Comparison of ENCODE assay signal across 9 mouse cellular contexts in the genomic region with DNA sequence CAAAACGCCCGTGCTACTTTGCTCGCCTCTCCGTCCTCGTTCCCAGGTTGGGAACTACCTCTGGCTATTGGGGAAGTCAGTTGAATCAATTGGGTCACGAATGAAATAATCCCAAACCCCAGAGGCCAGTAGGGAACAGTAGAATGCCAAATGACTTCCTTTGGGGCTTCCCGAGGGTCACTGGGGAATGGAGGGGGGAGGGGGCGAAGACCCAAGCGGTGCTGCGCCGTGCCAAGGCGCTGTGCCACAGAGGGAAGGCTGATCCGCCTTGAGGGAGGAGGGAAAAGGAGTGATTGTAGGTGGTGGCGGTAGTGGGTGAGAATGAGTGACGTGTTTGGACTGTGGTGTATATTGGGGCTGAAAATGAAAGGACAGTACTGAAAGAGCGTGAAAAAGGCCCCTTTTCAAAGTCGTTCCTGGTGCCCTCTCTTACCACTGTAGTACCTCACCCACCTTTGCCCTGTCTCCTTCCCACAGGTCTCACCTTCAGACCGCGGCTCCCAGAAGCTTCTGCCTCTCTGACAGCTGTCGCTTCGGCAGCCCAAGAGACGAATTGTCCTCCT. TPM values are rescaled to one million over a fixed set of nuclear protein-coding genes. Genes with fewer than 3 reads are reported as not detected.
A peak's percentile ranks its signal among the peaks of the same experiment; 100 is the strongest.
DNase-seq lines count a peak whose midpoint lies in the region; ATAC-seq and TF ChIP-seq lines count a peak whose summit lies in the region.
"Had no signal": no experiment of that assay in that cellular context is flagged by ENCODE, and none has a peak within 500 bp of the region (broad histone marks: within the 10 kb centered on the region; RNA-seq: fewer than 3 reads in every experiment).

No protein-coding gene starts in this region.

- under 1% methylated on average over 22 of the region's 22 CpGs for WGBS in forebrain, embryonic 11.5 days
- WGBS in forebrain, embryonic 12.5 days, result 1% methylated on average over 22 of the region's 22 CpGs
- 4% methylated on average over 22 of the region's 22 CpGs for WGBS in hindbrain, embryonic 15.5 days
- WGBS in liver, embryonic 11.5 days, result 1% methylated on average over 22 of the region's 22 CpGs

- no peak overlapping the region for H3K4me3 ChIP-seq in forebrain, embryonic 11.5 days (ENCODE audit: low read depth, low read length)
- no peak overlapping the region for H3K4me3 ChIP-seq in forebrain, embryonic 12.5 days (replicated peaks)
- H3K4me3 ChIP-seq in E14TG2a.4 (replicated peaks; ENCODE audit: low read length), result peak overlapping the region; percentile 35; the same call in 1 of the 2 replicates
- peak overlapping the region; percentile 26 for H3K4me3 ChIP-seq in hindbrain, embryonic 15.5 days
- H3K4me3 ChIP-seq in liver, embryonic 11.5 days (ENCODE audit: low read depth, low read length), result peak overlapping the region; percentile 29
- H3K4me3 ChIP-seq: erythroblast, embryonic 14.5 days had no signal

- H3K4me2 ChIP-seq in forebrain, embryonic 11.5 days (ENCODE audit: low read depth, low read length, severe bottlenecking), result no peak overlapping the region
- H3K4me2 ChIP-seq in forebrain, embryonic 12.5 days, result no peak overlapping the region
- peak overlapping the region; percentile 40 for H3K4me2 ChIP-seq in hindbrain, embryonic 15.5 days
- H3K4me2 ChIP-seq in liver, embryonic 11.5 days, result peak overlapping the region; percentile 48

- no peak for TF ChIP-seq CTCF in E14TG2a.4 (conservative IDR thresholded peaks at IDR 0.05; ENCODE audit: low read length)

- H3K27ac ChIP-seq in forebrain, embryonic 11.5 days (ENCODE audit: low read depth, low read length), result no peak overlapping the region
- no peak overlapping the region for H3K27ac ChIP-seq in forebrain, embryonic 12.5 days
- peak overlapping the region; percentile 46; the same call in 1 of the 2 replicates for H3K27ac ChIP-seq in hindbrain, embryonic 15.5 days (replicated peaks)
- no peak overlapping the region for H3K27ac ChIP-seq in liver, embryonic 11.5 days (ENCODE audit: low read depth, low read length)

- peaks cover 11% of the 10 kb centered on the region for H3K4me1 ChIP-seq in forebrain, embryonic 11.5 days (replicated peaks; ENCODE audit: control insufficient read depth, insufficient read depth, low read length)
- H3K4me1 ChIP-seq in forebrain, embryonic 12.5 days, result peaks cover 20% of the 10 kb centered on the region
- H3K4me1 ChIP-seq in E14TG2a.4 (replicated peaks; ENCODE audit: low read depth, low read length), result peaks cover 57% of the 10 kb centered on the region
- peaks cover 20% of the 10 kb centered on the region for H3K4me1 ChIP-seq in hindbrain, embryonic 15.5 days (replicated peaks)
- H3K4me1 ChIP-seq in liver, embryonic 11.5 days (replicated peaks; ENCODE audit: control insufficient read depth, insufficient read depth, low read length), result no peaks in the 10 kb centered on the region; the same call in 1 of the 2 replicates

- peaks cover 99% of the 10 kb centered on the region for H3K27me3 ChIP-seq in forebrain, embryonic 11.5 days (ENCODE audit: control insufficient read depth, insufficient read depth, low read length)
- H3K27me3 ChIP-seq in forebrain, embryonic 12.5 days, result peaks cover 99% of the 10 kb centered on the region
- H3K27me3 ChIP-seq in E14TG2a.4 (ENCODE audit: insufficient read depth, low read length), result peaks cover 98% of the 10 kb centered on the region
- peaks cover 86% of the 10 kb centered on the region for H3K27me3 ChIP-seq in hindbrain, embryonic 15.5 days
- peaks cover 99% of the 10 kb centered on the region for H3K27me3 ChIP-seq in liver, embryonic 11.5 days (replicated peaks; ENCODE audit: control insufficient read depth, insufficient read depth, low read length)

- no peak for ATAC-seq in forebrain, embryonic 11.5 days (replicated peaks; ENCODE audit: low FRiP score)
- ATAC-seq in forebrain, embryonic 12.5 days (ENCODE audit: low FRiP score), result no peak
- 0 out of 2 replicates have a peak, but pooled peaks have one; percentile 5 for ATAC-seq in hindbrain, embryonic 15.5 days (ENCODE audit: low FRiP score, low read depth)
- no peak for ATAC-seq in liver, embryonic 11.5 days (replicated peaks; ENCODE audit: low FRiP score)

- no peak overlapping the region for H3K9ac ChIP-seq in forebrain, embryonic 11.5 days (ENCODE audit: low read length)
- H3K9ac ChIP-seq in forebrain, embryonic 12.5 days, result no peak overlapping the region
- no peak overlapping the region for H3K9ac ChIP-seq in hindbrain, embryonic 15.5 days
- no peak overlapping the region for H3K9ac ChIP-seq in liver, embryonic 11.5 days (ENCODE audit: low read depth, low read length)

- H3K36me3 ChIP-seq in forebrain, embryonic 11.5 days (ENCODE audit: control insufficient read depth, insufficient read depth, low read length), result no peaks in the 10 kb centered on the region
- H3K36me3 ChIP-seq in forebrain, embryonic 12.5 days (replicated peaks), result no peaks in the 10 kb centered on the region
- H3K36me3 ChIP-seq in E14TG2a.4 (ENCODE audit: insufficient read depth, low read length), result no peaks in the 10 kb centered on the region
- H3K36me3 ChIP-seq in hindbrain, embryonic 15.5 days, result no peaks in the 10 kb centered on the region
- no peaks in the 10 kb centered on the region for H3K36me3 ChIP-seq in liver, embryonic 11.5 days (ENCODE audit: control insufficient read depth, insufficient read depth, low read length)

- peak; percentile 47 for DNase-seq in forebrain, embryonic 11.5 days (ENCODE audit: low spot score)
- no peak for DNase-seq in liver, embryonic 11.5 days (ENCODE audit: low spot score)
- no peak for DNase-seq in cerebellum, postnatal 10 days
- DNase-seq in left cerebral cortex, adult 11 months (ENCODE audit: low spot score), result no peak
- DNase-seq in testis, postnatal 10 days (ENCODE audit: low spot score), result no peak

- no peaks in the 10 kb centered on the region for H3K9me3 ChIP-seq in forebrain, embryonic 11.5 days (ENCODE audit: control insufficient read depth, low read length)
- no peaks in the 10 kb centered on the region for H3K9me3 ChIP-seq in forebrain, embryonic 12.5 days
- H3K9me3 ChIP-seq in E14TG2a.4 (ENCODE audit: low read length), result no peaks in the 10 kb centered on the region
- H3K9me3 ChIP-seq in hindbrain, embryonic 15.5 days, result no peaks in the 10 kb centered on the region
- no peaks in the 10 kb centered on the region for H3K9me3 ChIP-seq in liver, embryonic 11.5 days (ENCODE audit: control insufficient read depth, low read length)

RNA-seq across cellular contexts. Expression of gene Hoxa3, which starts 0.5 kb away (rescaled TPM):
- polyA plus RNA-seq in forebrain, embryonic 11.5 days (2014; fragmentation: Nextera tagmentation; extraction: Ambion mirVana), result not detected in 2 replicates
- 0.32 TPM in 1 of 2 replicates, not detected in the other for polyA plus RNA-seq in forebrain, embryonic 12.5 days (2016; fragmentation: Nextera tagmentation; extraction: Ambion mirVana)
- 15.7 and 16.3 TPM in 2 replicates for polyA plus RNA-seq in hindbrain, embryonic 15.5 days (2015; fragmentation: Nextera tagmentation; extraction: Ambion mirVana)
- polyA plus RNA-seq in liver, embryonic 11.5 days (2014; fragmentation: Nextera tagmentation; extraction: Ambion mirVana), result 2.8 and 2.9 TPM in 2 replicates
- polyA plus RNA-seq: erythroblast, embryonic 14.5 days had no signal

RNA-seq across cellular contexts. Expression of gene Gm28308, which starts 0.5 kb away (rescaled TPM):
- not detected in 2 replicates for polyA plus RNA-seq in forebrain, embryonic 11.5 days (2014; fragmentation: Nextera tagmentation; extraction: Ambion mirVana)
- not detected in 2 replicates for polyA plus RNA-seq in forebrain, embryonic 12.5 days (2016; fragmentation: Nextera tagmentation; extraction: Ambion mirVana)
- not detected in 2 replicates for polyA plus RNA-seq in hindbrain, embryonic 15.5 days (2015; fragmentation: Nextera tagmentation; extraction: Ambion mirVana)
- not detected in 2 replicates for polyA plus RNA-seq in liver, embryonic 11.5 days (2014; fragmentation: Nextera tagmentation; extraction: Ambion mirVana)
- polyA plus RNA-seq: erythroblast, embryonic 14.5 days had no signal

RNA-seq across cellular contexts. Expression of gene Hoxa6, which starts 4.1 kb away (rescaled TPM):
- polyA plus RNA-seq in forebrain, embryonic 11.5 days (2014; fragmentation: Nextera tagmentation; extraction: Ambion mirVana), result not detected in 2 replicates
- not detected in 2 replicates for polyA plus RNA-seq in forebrain, embryonic 12.5 days (2016; fragmentation: Nextera tagmentation; extraction: Ambion mirVana)
- 10.4 and 13.4 TPM in 2 replicates for polyA plus RNA-seq in hindbrain, embryonic 15.5 days (2015; fragmentation: Nextera tagmentation; extraction: Ambion mirVana)
- 0.45 and 0.71 TPM in 2 replicates for polyA plus RNA-seq in liver, embryonic 11.5 days (2014; fragmentation: Nextera tagmentation; extraction: Ambion mirVana)
- polyA plus RNA-seq: erythroblast, embryonic 14.5 days had no signal

RNA-seq across cellular contexts. Expression of gene Hoxa5, which starts 8.2 kb away (rescaled TPM):
- polyA plus RNA-seq in forebrain, embryonic 11.5 days (2014; fragmentation: Nextera tagmentation; extraction: Ambion mirVana), result not detected in 2 replicates
- polyA plus RNA-seq in forebrain, embryonic 12.5 days (2016; fragmentation: Nextera tagmentation; extraction: Ambion mirVana), result not detected in 2 replicates
- 105 and 115 TPM in 2 replicates for polyA plus RNA-seq in hindbrain, embryonic 15.5 days (2015; fragmentation: Nextera tagmentation; extraction: Ambion mirVana)
- 8.0 and 9.7 TPM in 2 replicates for polyA plus RNA-seq in liver, embryonic 11.5 days (2014; fragmentation: Nextera tagmentation; extraction: Ambion mirVana)
- polyA plus RNA-seq: erythroblast, embryonic 14.5 days had no signal

RNA-seq across cellular contexts. Expression of gene Hoxa7, which starts 9.0 kb away (rescaled TPM):
- not detected in 2 replicates for polyA plus RNA-seq in forebrain, embryonic 11.5 days (2014; fragmentation: Nextera tagmentation; extraction: Ambion mirVana)
- polyA plus RNA-seq in forebrain, embryonic 12.5 days (2016; fragmentation: Nextera tagmentation; extraction: Ambion mirVana), result not detected in 2 replicates
- 8.3 and 20.5 TPM in 2 replicates for polyA plus RNA-seq in hindbrain, embryonic 15.5 days (2015; fragmentation: Nextera tagmentation; extraction: Ambion mirVana)
- polyA plus RNA-seq in liver, embryonic 11.5 days (2014; fragmentation: Nextera tagmentation; extraction: Ambion mirVana), result 2.7 and 3.1 TPM in 2 replicates

Comparison
In these comparisons a context has a peak if more than half of its experiments do, and no peak if none do; other contexts are left out.
1. H3K4me2 ChIP-seq: peak in hindbrain, embryonic 15.5 days (single experiment) and liver, embryonic 11.5 days (single experiment); none in forebrain, embryonic 11.5 days (single experiment) and forebrain, embryonic 12.5 days (single experiment).
2. H3K4me3 ChIP-seq: peak in E14TG2a.4 (single experiment), hindbrain, embryonic 15.5 days (single experiment) and liver, embryonic 11.5 days (single experiment); none in forebrain, embryonic 11.5 days (single experiment) and forebrain, embryonic 12.5 days (single experiment).